Mouse (Mus musculus) kidney, postnatal 25 days (tissue): ENCODE data around the gene Btd.

ENCODE experiments used
- DNase-seq, 2 experiments: peaks; one replicate each; pipeline ENCODE4 v3.0.0; 2021; ENCODE audit warnings: mixed read lengths in 2 of 2

The Btd gene

GRCm38 (mm10) chr14:31647991-31648390 lies 7.2 kb downstream of the Btd start:
- no peak for DNase-seq

- no peak for DNase-seq
These were observed 9.5 kb downstream of the Btd start for GRCm38 (mm10) chr14:31650347-31650746.

GRCm38 (mm10) chr14:31651206-31651605 lies 10.4 kb downstream of the Btd start:
- no peak for DNase-seq

GRCm38 (mm10) chr14:31652106-31652505 lies 11.3 kb downstream of the Btd start:
- DNase-seq = no peak

- DNase-seq = no peak
These were observed 11.8 kb downstream of the Btd start for GRCm38 (mm10) chr14:31652624-31653023.

- DNase-seq = no peak
These were observed 12.5 kb downstream of the Btd start for GRCm38 (mm10) chr14:31653101-31653875.

GRCm38 (mm10) chr14:31654816-31655215 lies 14.0 kb downstream of the Btd start:
- DNase-seq = peak; percentile 56 to 77

GRCm38 (mm10) chr14:31655406-31655805 lies 14.6 kb downstream of the Btd start:
- no peak for DNase-seq

GRCm38 (mm10) chr14:31656386-31656785 lies 15.6 kb downstream of the Btd start:
- DNase-seq = peak in 1 of 2 experiments; percentile 20

- DNase-seq = peak; percentile 65 to 81
These were observed 16.2 kb downstream of the Btd start for GRCm38 (mm10) chr14:31656857-31657645.

- peak in 1 of 2 experiments; percentile 49 for DNase-seq
These were observed 17.4 kb downstream of the Btd start for GRCm38 (mm10) chr14:31658126-31658680.

GRCm38 (mm10) chr14:31659501-31660181 lies 18.8 kb downstream of the Btd start:
- peak; percentile 61 to 87 for DNase-seq

GRCm38 (mm10) chr14:31660312-31661093 lies 19.7 kb downstream of the Btd start:
- DNase-seq = no peak

GRCm38 (mm10) chr14:31661671-31662554 lies 21.1 kb downstream of the Btd start:
- DNase-seq = peak; percentile 87 to 94

- peak; percentile 89 to 90 for DNase-seq
These were observed 21.9 kb downstream of the Btd start for GRCm38 (mm10) chr14:31662555-31663211.

GRCm38 (mm10) chr14:31663376-31664099 lies 22.7 kb downstream of the Btd start:
- DNase-seq = no peak

GRCm38 (mm10) chr14:31664100-31664902 lies 23.5 kb downstream of the Btd start:
- DNase-seq = peak in 1 of 2 experiments; percentile 55

- no peak for DNase-seq
These were observed 24.2 kb downstream of the Btd start for GRCm38 (mm10) chr14:31664903-31665565.
